Mouse (Mus musculus): Measurements from ENCODE around the gene Slc26a9. TPM values are rescaled to one million over a fixed set of nuclear protein-coding genes. Genes with fewer than 3 reads are reported as not detected.

Gene Slc26a9
- not detected in 2 replicates for polyA plus RNA-seq (2012; ENCODE audit: insufficient read depth, insufficient read length, missing spikeins)

- Histone ChIP-seq H3K27ac (replicated peaks; ENCODE audit: low read depth, low read length) (no peak within 1 kb of the TSS), H3K4me1 (ENCODE audit: control insufficient read depth, insufficient read depth, insufficient read length, low read length) (no peaks in the 10 kb centered on the region), H3K4me3 (ENCODE audit: insufficient read depth, low read depth, low read length) (no peak within 1 kb of the TSS)
Measured at GRCm38 (mm10) chr1:131743868-131744464, at the start of gene Slc26a9. Slc26a9 (plus strand) TSS chr1:131744022.

GRCm38 (mm10) chr1:131695308-131695707 is 48.5 kb upstream of the Slc26a9 start:
- H3K4me1 ChIP-seq (ENCODE audit: control insufficient read depth, insufficient read depth, insufficient read length, low read length) = no peaks in the 10 kb centered on the region
- H3K27ac ChIP-seq (replicated peaks; ENCODE audit: low read depth, low read length) = no peak overlapping the region
- no peak overlapping the region for H3K4me3 ChIP-seq (ENCODE audit: insufficient read depth, low read depth, low read length)

GRCm38 (mm10) chr1:131696325-131696724 is 47.5 kb upstream of the Slc26a9 start:
- H3K4me3 ChIP-seq (ENCODE audit: insufficient read depth, low read depth, low read length) = no peak overlapping the region
- H3K27ac ChIP-seq (replicated peaks; ENCODE audit: low read depth, low read length) = no peak overlapping the region
- H3K4me1 ChIP-seq (ENCODE audit: control insufficient read depth, insufficient read depth, insufficient read length, low read length) = no peaks in the 10 kb centered on the region

GRCm38 (mm10) chr1:131698770-131699169 is 45.1 kb upstream of the Slc26a9 start:
- Histone ChIP-seq H3K27ac (replicated peaks; ENCODE audit: low read depth, low read length) (no peak overlapping the region), H3K4me1 (ENCODE audit: control insufficient read depth, insufficient read depth, insufficient read length, low read length) (no peaks in the 10 kb centered on the region), H3K4me3 (ENCODE audit: insufficient read depth, low read depth, low read length) (no peak overlapping the region)

- Histone ChIP-seq H3K4me1 (ENCODE audit: control insufficient read depth, insufficient read depth, insufficient read length, low read length) (no peaks in the 10 kb centered on the region), H3K4me3 (ENCODE audit: insufficient read depth, low read depth, low read length) (no peak overlapping the region), H3K27ac (replicated peaks; ENCODE audit: low read depth, low read length) (no peak overlapping the region)
Measured at GRCm38 (mm10) chr1:131699642-131700041, 44.2 kb upstream of the Slc26a9 start.

GRCm38 (mm10) chr1:131700447-131700846 is 43.4 kb upstream of the Slc26a9 start:
- H3K4me1 ChIP-seq (ENCODE audit: control insufficient read depth, insufficient read depth, insufficient read length, low read length) = no peaks in the 10 kb centered on the region
- no peak overlapping the region for H3K4me3 ChIP-seq (ENCODE audit: insufficient read depth, low read depth, low read length)
- H3K27ac ChIP-seq (replicated peaks; ENCODE audit: low read depth, low read length) = no peak overlapping the region

- Histone ChIP-seq H3K4me3 (ENCODE audit: insufficient read depth, low read depth, low read length) (no peak overlapping the region), H3K4me1 (ENCODE audit: control insufficient read depth, insufficient read depth, insufficient read length, low read length) (no peaks in the 10 kb centered on the region), H3K27ac (replicated peaks; ENCODE audit: low read depth, low read length) (no peak overlapping the region)
Measured at GRCm38 (mm10) chr1:131701391-131701790, 42.4 kb upstream of the Slc26a9 start.

- H3K4me3 ChIP-seq (ENCODE audit: insufficient read depth, low read depth, low read length) = no peak overlapping the region
- no peaks in the 10 kb centered on the region for H3K4me1 ChIP-seq (ENCODE audit: control insufficient read depth, insufficient read depth, insufficient read length, low read length)
- peak overlapping the region; percentile 39 for H3K27ac ChIP-seq (replicated peaks; ENCODE audit: low read depth, low read length)
Measured at GRCm38 (mm10) chr1:131702094-131702766, 41.6 kb upstream of the Slc26a9 start.

- peak overlapping the region; percentile 47; the same call in 1 of the 2 replicates for H3K27ac ChIP-seq (replicated peaks; ENCODE audit: low read depth, low read length)
- no peak overlapping the region for H3K4me3 ChIP-seq (ENCODE audit: insufficient read depth, low read depth, low read length)
- no peaks in the 10 kb centered on the region for H3K4me1 ChIP-seq (ENCODE audit: control insufficient read depth, insufficient read depth, insufficient read length, low read length)
Measured at GRCm38 (mm10) chr1:131703482-131703881, 40.3 kb upstream of the Slc26a9 start.

- Histone ChIP-seq H3K4me1 (ENCODE audit: control insufficient read depth, insufficient read depth, insufficient read length, low read length) (no peaks in the 10 kb centered on the region), H3K4me3 (ENCODE audit: insufficient read depth, low read depth, low read length) (no peak overlapping the region), H3K27ac (replicated peaks; ENCODE audit: low read depth, low read length) (no peak overlapping the region)
Measured at GRCm38 (mm10) chr1:131708338-131708737, 35.5 kb upstream of the Slc26a9 start.

GRCm38 (mm10) chr1:131711518-131711917 is 32.3 kb upstream of the Slc26a9 start:
- H3K27ac ChIP-seq (replicated peaks; ENCODE audit: low read depth, low read length) = no peak overlapping the region
- no peak overlapping the region for H3K4me3 ChIP-seq (ENCODE audit: insufficient read depth, low read depth, low read length)

GRCm38 (mm10) chr1:131712386-131712785 is 31.4 kb upstream of the Slc26a9 start:
- H3K4me1 ChIP-seq (ENCODE audit: control insufficient read depth, insufficient read depth, insufficient read length, low read length) = no peaks in the 10 kb centered on the region
- H3K27ac ChIP-seq (replicated peaks; ENCODE audit: low read depth, low read length) = no peak overlapping the region
- H3K4me3 ChIP-seq (ENCODE audit: insufficient read depth, low read depth, low read length) = no peak overlapping the region

More at GRCm38 (mm10) chr1:131711518-131711917, 32.3 kb upstream of the Slc26a9 start:
- H3K4me1 ChIP-seq (ENCODE audit: control insufficient read depth, insufficient read depth, insufficient read length, low read length) = no peaks in the 10 kb centered on the region

GRCm38 (mm10) chr1:131714388-131715337 is 29.2 kb upstream of the Slc26a9 start:
- Histone ChIP-seq H3K27ac (replicated peaks; ENCODE audit: low read depth, low read length) (no peak overlapping the region), H3K4me1 (ENCODE audit: control insufficient read depth, insufficient read depth, insufficient read length, low read length) (no peaks in the 10 kb centered on the region), H3K4me3 (ENCODE audit: insufficient read depth, low read depth, low read length) (no peak overlapping the region)

- no peak overlapping the region for H3K4me3 ChIP-seq (ENCODE audit: insufficient read depth, low read depth, low read length)
- no peaks in the 10 kb centered on the region for H3K4me1 ChIP-seq (ENCODE audit: control insufficient read depth, insufficient read depth, insufficient read length, low read length)
- no peak overlapping the region for H3K27ac ChIP-seq (replicated peaks; ENCODE audit: low read depth, low read length)
Measured at GRCm38 (mm10) chr1:131718952-131719694, 24.7 kb upstream of the Slc26a9 start.
